Mouse (Mus musculus) olfactory bulb, adult 2 months (tissue): ENCODE results near the gene Ppm1l. TPM values are rescaled to one million over a fixed set of nuclear protein-coding genes. Genes with fewer than 3 reads are reported as not detected.
"Not testable (repeated sequence)": the region's sequence is repeated elsewhere in the genome, so short reads cannot be mapped to it uniquely, and the experiment has no call there.

ENCODE experiments used
- H3K27ac ChIP-seq: fragments of 200-500 bp; 2 replicates; pipeline ENCODE4 v1.5.1; 2012; ENCODE audit warnings: low read depth, low read length; ENCODE audit not compliant: insufficient read depth
- H3K4me1 ChIP-seq: fragments of 200-500 bp; 2 replicates; pipeline ENCODE4 v1.6.1; 2012; ENCODE audit warnings: low read length; ENCODE audit not compliant: control insufficient read depth, insufficient read depth
- H3K4me3 ChIP-seq: fragments of 200-500 bp; 2 replicates; pipeline ENCODE4 v1.5.1; 2012; ENCODE audit warnings: mild to moderate bottlenecking, low read depth, low read length, moderate library complexity; ENCODE audit not compliant: insufficient read depth
- CTCF ChIP-seq: fragments of 200-500 bp; IDR thresholded peaks from 2 replicates; pipeline ENCODE4 v1.5.1; 2012; ENCODE audit warnings: low read depth, mild to moderate bottlenecking, low read length, moderate library complexity; ENCODE audit not compliant: insufficient read depth
- POLR2A ChIP-seq: fragments of 200-500 bp; IDR thresholded peaks from 2 replicates; pipeline ENCODE4 v1.6.1; 2012; ENCODE audit warnings: mild to moderate bottlenecking, low read depth, low read length, moderate library complexity; ENCODE audit not compliant: insufficient read depth
- WGBS: fragments of 180-500 bp; shearing (Covaris S2); methylation state at CpG from one replicate; pipeline ENCODE4 v1.1.7; 2018; 5-methylcytosine and 5-hydroxymethylcytosine counted together
- polyA plus RNA-seq: library from polyadenylated mRNA; stranded (reverse); fragments of >200 nt; gene quantifications from 2 replicates; pipeline ENCODE4 v1.2.4, GENCODE M21; 2012; ENCODE audit warnings: low replicate concordance; ENCODE audit not compliant: missing spikeins, insufficient read depth, insufficient read length

The Ppm1l gene
- polyA plus RNA-seq, 1 experiment = not detected

- Histone ChIP-seq H3K4me1 (no peaks in the 10 kb centered on the region), H3K27ac (no peak overlapping the region), H3K4me3 (no peak overlapping the region)
- 95% methylated on average over 4 of the region's 4 CpGs for WGBS
- TF ChIP-seq CTCF (no peak), POLR2A (no peak)
These were observed 64.6 kb downstream of the Ppm1l start for GRCm38 (mm10) chr3:69381213-69381612.

GRCm38 (mm10) chr3:69391834-69392233 lies 75.2 kb downstream of the Ppm1l start:
- H3K27ac ChIP-seq, H3K4me1 ChIP-seq, H3K4me3 ChIP-seq: not testable (repeated sequence)
- WGBS = 91% methylated on average over 10 of the region's 10 CpGs

- 76% methylated on average over 5 of the region's 5 CpGs for WGBS
- Histone ChIP-seq H3K27ac (no peak overlapping the region), H3K4me1 (peaks cover 7% of the 10 kb centered on the region), H3K4me3 (no peak overlapping the region)
- TF ChIP-seq CTCF (no peak), POLR2A (no peak)
These were observed 75.6 kb downstream of the Ppm1l start for GRCm38 (mm10) chr3:69392298-69392697.

GRCm38 (mm10) chr3:69393079-69393478 lies 76.4 kb downstream of the Ppm1l start:
- Histone ChIP-seq H3K4me3 (no peak overlapping the region), H3K27ac (no peak overlapping the region), H3K4me1 (peaks cover 9% of the 10 kb centered on the region)
- WGBS = 81% methylated on average over 9 of the region's 9 CpGs
- TF ChIP-seq CTCF = no peak
- TF ChIP-seq POLR2A = no peak

GRCm38 (mm10) chr3:69393991-69394390 lies 77.3 kb downstream of the Ppm1l start:
- WGBS = 37% methylated on average over 3 of the region's 3 CpGs

GRCm38 (mm10) chr3:69395084-69395483 lies 78.4 kb downstream of the Ppm1l start:
- 83% methylated on average over 5 of the region's 5 CpGs for WGBS
- H3K4me3 ChIP-seq = no peak overlapping the region
- no peak overlapping the region for H3K27ac ChIP-seq
- peaks cover 9% of the 10 kb centered on the region for H3K4me1 ChIP-seq
- TF ChIP-seq POLR2A = no peak
- no peak for TF ChIP-seq CTCF

More at GRCm38 (mm10) chr3:69393991-69394390, 77.3 kb downstream of the Ppm1l start:
- H3K4me1 ChIP-seq = peaks cover 9% of the 10 kb centered on the region
- TF ChIP-seq POLR2A (no peak), CTCF (no peak)
- no peak overlapping the region for H3K4me3 ChIP-seq
- no peak overlapping the region for H3K27ac ChIP-seq

GRCm38 (mm10) chr3:69397733-69398132 lies 81.1 kb downstream of the Ppm1l start:
- TF ChIP-seq CTCF (peak; percentile 64; the same call in 1 of the 2 replicates), POLR2A (no peak)
- 64% methylated on average over 5 of the region's 5 CpGs for WGBS
- Histone ChIP-seq H3K4me1 (peaks cover 9% of the 10 kb centered on the region), H3K4me3 (no peak overlapping the region), H3K27ac (no peak overlapping the region)

GRCm38 (mm10) chr3:69399336-69399735 lies 82.7 kb downstream of the Ppm1l start:
- H3K4me3 ChIP-seq = no peak overlapping the region
- no peak overlapping the region for H3K27ac ChIP-seq
- WGBS = 78% methylated on average over 6 of the region's 6 CpGs
- H3K4me1 ChIP-seq = peaks cover 6% of the 10 kb centered on the region; the same call in 1 of the 2 replicates
- TF ChIP-seq POLR2A = no peak
- TF ChIP-seq CTCF = no peak

GRCm38 (mm10) chr3:69403196-69403595 lies 86.5 kb downstream of the Ppm1l start:
- no peak for TF ChIP-seq CTCF
- TF ChIP-seq POLR2A = no peak
- no peak overlapping the region for H3K27ac ChIP-seq
- no peaks in the 10 kb centered on the region for H3K4me1 ChIP-seq
- 90% methylated on average over 5 of the region's 5 CpGs for WGBS
- H3K4me3 ChIP-seq = no peak overlapping the region
